In the genomic region with DNA sequence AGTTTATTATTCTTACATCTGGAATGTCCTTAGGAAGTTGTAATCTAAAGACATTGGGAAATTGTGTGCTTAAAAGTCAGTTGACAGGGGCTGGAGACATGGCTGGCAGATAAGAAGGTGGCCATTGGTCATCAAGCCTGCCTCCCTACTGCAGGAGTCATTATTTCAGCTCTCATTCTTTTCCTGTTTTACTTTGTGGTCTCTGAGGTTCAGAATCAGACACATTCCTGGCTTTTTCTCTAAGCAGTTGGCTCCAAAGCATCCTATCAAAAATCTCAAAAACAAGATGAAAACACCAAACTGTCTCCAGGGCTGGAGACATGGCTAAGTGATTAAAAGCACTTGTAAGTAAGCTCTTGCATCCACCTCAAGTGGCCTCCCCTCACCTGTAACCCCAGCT, we compare ENCODE assay signal across 23 mouse cellular contexts.
"Had no signal": no experiment of that assay in that cellular context is flagged by ENCODE, and none has a peak within 500 bp of the region (broad histone marks: within the 10 kb centered on the region; RNA-seq: fewer than 3 reads in every experiment).

No protein-coding gene starts in this region.

- ATAC-seq: hindbrain, postnatal 0 days; intestine, embryonic 16.5 days had no signal

- H3K4me2 ChIP-seq: heart, embryonic 12.5 days; hindbrain, embryonic 13.5 days; hindbrain, embryonic 15.5 days; kidney, embryonic 15.5 days; limb, embryonic 12.5 days; liver, embryonic 11.5 days had no signal

- H3K36me3 ChIP-seq: hindbrain, embryonic 13.5 days; hindbrain, embryonic 15.5 days had no signal

- H3K9ac ChIP-seq: heart, embryonic 12.5 days; hindbrain, embryonic 13.5 days; hindbrain, embryonic 15.5 days; kidney, embryonic 15.5 days; limb, embryonic 12.5 days; liver, embryonic 14.5 days had no signal

- H3K27ac ChIP-seq: heart, embryonic 10.5 days; hindbrain, embryonic 15.5 days; hindbrain, postnatal 0 days; kidney, embryonic 15.5 days; kidney, postnatal 0 days; left cerebral cortex, adult 2 months; limb, embryonic 10.5 days; limb, embryonic 12.5 days; liver, embryonic 14.5 days had no signal

- H3K27me3 ChIP-seq: heart, embryonic 12.5 days; hindbrain, embryonic 13.5 days; hindbrain, embryonic 15.5 days; kidney, embryonic 15.5 days; limb, embryonic 12.5 days had no signal

- H3K4me1 ChIP-seq: limb, embryonic 10.5 days; limb, embryonic 12.5 days had no signal

- H3K9me3 ChIP-seq: heart, embryonic 10.5 days; heart, embryonic 12.5 days; hindbrain, embryonic 13.5 days; hindbrain, embryonic 15.5 days; kidney, embryonic 15.5 days; limb, embryonic 10.5 days; limb, embryonic 12.5 days had no signal

- H3K4me3 ChIP-seq: heart, embryonic 10.5 days; heart, embryonic 12.5 days; hindbrain, embryonic 13.5 days; hindbrain, embryonic 15.5 days; kidney, embryonic 15.5 days; left cerebral cortex, adult 2 months; limb, embryonic 10.5 days; limb, embryonic 12.5 days had no signal

- DNase-seq: gastrocnemius, postnatal 10 days; gastrocnemius, postnatal 25 days; heart, adult 11 months; kidney, adult 11 months; kidney, adult 2 months; kidney, adult 9 months; kidney, postnatal 25 days; kidney, postnatal 4 days; layer of hippocampus, adult 9-11 months; liver had no signal
